Mouse (Mus musculus) kidney, adult 2 months (tissue): ENCODE results near the gene Tmem171.

Experiments used
- CTCF ChIP-seq: fragments of 200-500 bp; conservative IDR thresholded peaks from 2 replicates; pipeline ENCODE4 v1.5.1; 2011; ENCODE audit warnings: low read depth, mild to moderate bottlenecking, control low read depth, low read length, moderate library complexity, mixed read lengths; ENCODE audit not compliant: insufficient read depth, insufficient read length
- POLR2A ChIP-seq: fragments of 200-500 bp; IDR thresholded peaks from one replicate; pipeline ENCODE4 v1.6.1; 2011; ENCODE audit warnings: low read depth, low read length, control low read depth

GRCm38 (mm10) chr13:98637145-98637544, 57.5 kb downstream of the Tmem171 start, which contains the start of gene Tmem174:
- TF ChIP-seq POLR2A = peak; percentile 74
- TF ChIP-seq CTCF = no peak
